Mouse (Mus musculus) heart, embryonic 10.5 days (tissue): Measurements from ENCODE around the gene Trpv2. TPM values are rescaled to one million over a fixed set of nuclear protein-coding genes. Genes with fewer than 3 reads are reported as not detected.
"Not testable (repeated sequence)": the region's sequence is repeated elsewhere in the genome, so short reads cannot be mapped to it uniquely, and the experiment has no call there.

Experiments used
- DNase-seq: peaks from one replicate; pipeline ENCODE4 v3.0.0-alpha.2; 2017; ENCODE audit warnings: low spot score
- H3K27ac ChIP-seq: fragments of 300-500 bp; sonication (generic); 2 replicates; pipeline ENCODE4 v1.5.1; 2016; ENCODE audit warnings: mild to moderate bottlenecking
- H3K27me3 ChIP-seq: fragments of 300-500 bp; sonication (generic); 2 replicates; pipeline ENCODE4 v1.6.1; 2016; ENCODE audit warnings: mild to moderate bottlenecking; ENCODE audit not compliant: poor library complexity, insufficient read depth, severe bottlenecking
- H3K36me3 ChIP-seq: fragments of 300-500 bp; sonication (generic); 2 replicates; pipeline ENCODE4 v1.6.1; 2016; ENCODE audit warnings: mild to moderate bottlenecking, moderate library complexity
- H3K4me1 ChIP-seq: fragments of 300-500 bp; sonication (generic); 2 replicates; pipeline ENCODE4 v1.6.1; 2016; ENCODE audit warnings: mild to moderate bottlenecking
- H3K4me3 ChIP-seq: fragments of 300-500 bp; sonication (generic); 2 replicates; pipeline ENCODE4 v1.5.1; 2016; ENCODE audit warnings: mild to moderate bottlenecking, moderate library complexity
- H3K9me3 ChIP-seq: fragments of 300-500 bp; sonication (generic); 2 replicates; pipeline ENCODE4 v1.6.1; 2016; ENCODE audit warnings: mild to moderate bottlenecking, moderate library complexity
- WGBS: fragments of 180-500 bp; shearing (Covaris S2); methylation state at CpG from one replicate; pipeline ENCODE4 v1.1.7; 2016; 5-methylcytosine and 5-hydroxymethylcytosine counted together
- polyA plus RNA-seq: library from polyadenylated mRNA; unstranded; fragments of >200 nt; fragmentation: Nextera tagmentation; extraction: Ambion mirVana; gene quantifications from 2 replicates; pipeline ENCODE4 v1.2.1, GENCODE M21; 2016

Gene Trpv2
- polyA plus RNA-seq, 1 experiment from 2014 or later, result 4.2 TPM

DNA sequence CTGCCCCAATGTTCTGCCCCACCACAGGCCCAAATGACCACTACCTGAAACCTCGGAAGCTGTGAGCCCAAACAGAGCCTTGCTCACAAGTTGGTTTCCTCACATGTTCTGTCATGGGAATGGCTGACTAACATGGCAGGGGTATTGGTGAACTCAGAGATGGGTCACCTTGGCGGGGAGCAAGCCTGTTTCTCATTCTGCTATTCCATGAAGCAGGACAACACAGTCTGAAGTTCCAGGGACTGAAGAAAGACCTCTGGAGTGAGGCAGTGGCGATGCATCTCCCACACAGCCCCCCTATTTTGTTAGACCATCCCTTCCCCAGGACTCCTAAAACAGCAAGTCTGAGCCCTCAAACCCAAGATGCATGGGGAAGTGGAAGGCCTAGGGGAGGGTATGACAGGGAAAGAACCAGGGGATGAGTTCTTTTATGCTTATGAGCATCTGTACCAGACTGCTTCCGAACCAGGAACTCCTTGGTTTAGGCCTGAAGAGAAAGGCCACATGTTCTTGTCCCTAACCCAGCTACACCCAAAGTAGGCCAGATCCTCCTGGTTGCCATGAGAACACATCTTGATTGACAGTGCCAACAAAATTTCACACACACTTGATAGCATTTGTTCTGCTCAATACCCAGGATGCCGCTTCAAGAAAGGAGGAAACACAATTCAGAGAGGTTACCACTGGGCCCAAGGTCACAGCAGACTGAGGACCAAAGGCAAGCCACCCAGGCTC, 70.5 kb downstream of the Trpv2 start:
- no peaks in the 10 kb centered on the region for H3K9me3 ChIP-seq
- H3K36me3 ChIP-seq, result 0 out of 2 replicates have a peak, but pooled peaks cover 3% of the 10 kb centered on the region
- H3K4me3 ChIP-seq, result peak overlapping the region; percentile 83; the same call in 1 of the 2 replicates
- no peaks in the 10 kb centered on the region for H3K27me3 ChIP-seq
- peak overlapping the region; percentile 94 for H3K27ac ChIP-seq
- peaks cover 84% of the 10 kb centered on the region for H3K4me1 ChIP-seq
- WGBS, result 82% methylated on average over 5 of the region's 5 CpGs
- DNase-seq, result no peak

DNA sequence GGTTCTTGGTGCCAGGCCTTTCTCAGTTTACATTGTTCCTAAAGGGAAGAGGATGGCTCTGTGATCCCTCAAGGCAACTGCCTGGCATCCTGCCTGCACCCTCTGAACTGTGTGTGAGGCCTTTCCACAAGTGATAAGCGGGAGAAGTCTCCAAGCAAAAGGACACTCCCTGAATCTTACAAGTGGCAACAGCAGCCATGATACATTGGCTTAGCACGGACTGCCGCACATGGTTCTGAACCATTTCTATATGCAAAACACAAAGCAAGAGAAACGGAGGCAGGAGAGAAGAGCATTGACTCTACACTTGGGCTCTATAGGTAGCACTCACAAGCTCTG, 71.0 kb downstream of the Trpv2 start:
- Histone ChIP-seq H3K4me1 (peaks cover 79% of the 10 kb centered on the region), H3K27ac (peak overlapping the region; percentile 94), H3K9me3 (no peaks in the 10 kb centered on the region), H3K4me3 (peak overlapping the region; percentile 83), H3K27me3 (no peaks in the 10 kb centered on the region), H3K36me3 (no peaks in the 10 kb centered on the region)
- WGBS, result 66% methylated on average over 4 of the region's 4 CpGs
- no peak for DNase-seq

DNA sequence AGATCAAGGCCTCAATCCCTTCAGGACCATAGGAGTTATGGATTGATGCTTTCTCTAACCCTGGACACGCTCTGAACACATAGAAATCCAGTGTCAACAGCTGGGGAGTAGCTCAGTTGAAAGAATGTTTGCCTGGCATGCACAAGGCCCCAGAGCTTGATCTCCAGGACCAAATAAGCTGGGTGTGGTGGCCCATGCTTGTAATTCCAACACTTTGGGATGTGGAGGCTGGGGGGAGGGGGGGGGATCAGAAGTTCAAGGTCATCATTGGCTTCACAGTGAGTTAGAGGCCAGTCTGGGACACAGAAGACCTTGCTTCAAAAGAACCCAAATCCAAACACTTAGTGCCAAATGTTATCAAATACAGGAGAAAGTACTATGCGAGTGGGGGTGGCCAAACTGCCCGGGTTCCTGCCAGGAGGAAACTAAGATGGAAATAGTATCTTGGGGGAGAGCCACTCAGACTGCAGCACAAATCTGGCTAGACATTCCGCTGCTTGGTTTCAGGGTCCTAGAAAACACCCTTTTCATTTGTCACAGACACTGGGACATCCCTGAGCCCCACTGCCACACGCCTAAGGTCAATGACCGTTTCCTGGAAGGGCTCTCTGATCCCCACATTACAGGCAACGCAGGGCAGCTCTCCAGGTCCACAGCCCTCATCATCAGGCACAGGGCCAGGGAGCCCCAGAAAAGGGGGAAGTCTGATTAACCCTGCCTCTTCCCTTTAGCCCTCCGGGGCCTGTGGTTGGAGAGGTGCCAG, 71.6 kb downstream of the Trpv2 start:
- Histone ChIP-seq H3K4me3 (peak overlapping the region; percentile 83), H3K27me3 (no peaks in the 10 kb centered on the region), H3K27ac (peak overlapping the region; percentile 94), H3K4me1 (peaks cover 72% of the 10 kb centered on the region), H3K36me3 (no peaks in the 10 kb centered on the region), H3K9me3 (no peaks in the 10 kb centered on the region)
- no peak for DNase-seq
- WGBS, result 22% methylated on average over 8 of the region's 8 CpGs

DNA sequence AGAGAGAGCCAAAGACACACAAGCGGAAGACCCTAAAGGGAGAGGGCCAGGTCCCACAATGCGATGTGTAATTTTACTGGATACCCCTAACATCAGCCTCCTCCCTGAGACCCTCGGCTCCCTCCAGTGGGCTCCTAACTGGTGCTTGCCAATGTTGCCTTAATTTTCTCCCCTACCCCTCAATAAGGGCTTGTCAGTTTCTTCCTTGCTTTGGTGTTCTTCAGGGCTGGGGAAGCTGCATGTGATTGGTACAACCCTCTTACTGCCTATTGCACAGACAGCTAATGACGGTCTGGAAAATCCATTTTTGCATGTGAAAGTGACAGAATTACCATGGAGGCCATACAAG, 72.2 kb downstream of the Trpv2 start:
- H3K4me1 ChIP-seq, result peaks cover 67% of the 10 kb centered on the region
- peak overlapping the region; percentile 83 for H3K4me3 ChIP-seq
- WGBS, result 51% methylated on average over 4 of the region's 4 CpGs
- H3K36me3 ChIP-seq, result peaks cover 2% of the 10 kb centered on the region
- H3K9me3 ChIP-seq, result no peaks in the 10 kb centered on the region
- no peaks in the 10 kb centered on the region for H3K27me3 ChIP-seq
- H3K27ac ChIP-seq, result peak overlapping the region; percentile 94
- no peak for DNase-seq

DNA sequence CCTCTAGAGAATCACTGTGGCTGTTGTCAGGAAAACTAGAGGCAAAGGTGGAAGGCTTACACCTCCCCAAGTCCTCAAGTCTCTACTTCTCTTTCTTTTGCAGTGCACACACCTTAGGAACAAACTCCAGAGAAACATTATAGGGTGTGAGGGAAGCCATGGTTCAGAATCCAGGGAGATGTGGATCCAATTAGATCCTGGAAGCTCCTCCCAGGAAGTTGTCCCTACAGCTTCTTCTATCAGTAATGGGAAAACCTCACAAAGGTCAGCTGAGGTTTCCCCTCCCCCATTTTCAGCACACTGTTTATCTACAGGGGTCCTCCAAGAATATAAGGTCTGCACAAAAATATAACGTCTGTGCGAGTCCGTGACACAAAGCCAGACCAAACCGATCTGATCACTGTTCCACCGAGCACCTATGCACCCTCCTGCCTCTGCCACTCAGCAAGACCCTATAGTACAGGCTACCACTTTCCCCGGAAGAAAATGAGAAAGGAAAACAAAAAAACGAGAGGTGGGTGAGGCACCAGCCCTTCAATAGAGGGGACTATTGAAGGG, 72.8 kb downstream of the Trpv2 start:
- no peaks in the 10 kb centered on the region for H3K9me3 ChIP-seq
- no peaks in the 10 kb centered on the region for H3K27me3 ChIP-seq
- WGBS, result 49% methylated on average over 7 of the region's 7 CpGs
- no peak for DNase-seq
- peaks cover 62% of the 10 kb centered on the region for H3K4me1 ChIP-seq
- peak overlapping the region; percentile 83 for H3K4me3 ChIP-seq
- peak overlapping the region; percentile 94 for H3K27ac ChIP-seq
- H3K36me3 ChIP-seq, result peaks cover 8% of the 10 kb centered on the region

DNA sequence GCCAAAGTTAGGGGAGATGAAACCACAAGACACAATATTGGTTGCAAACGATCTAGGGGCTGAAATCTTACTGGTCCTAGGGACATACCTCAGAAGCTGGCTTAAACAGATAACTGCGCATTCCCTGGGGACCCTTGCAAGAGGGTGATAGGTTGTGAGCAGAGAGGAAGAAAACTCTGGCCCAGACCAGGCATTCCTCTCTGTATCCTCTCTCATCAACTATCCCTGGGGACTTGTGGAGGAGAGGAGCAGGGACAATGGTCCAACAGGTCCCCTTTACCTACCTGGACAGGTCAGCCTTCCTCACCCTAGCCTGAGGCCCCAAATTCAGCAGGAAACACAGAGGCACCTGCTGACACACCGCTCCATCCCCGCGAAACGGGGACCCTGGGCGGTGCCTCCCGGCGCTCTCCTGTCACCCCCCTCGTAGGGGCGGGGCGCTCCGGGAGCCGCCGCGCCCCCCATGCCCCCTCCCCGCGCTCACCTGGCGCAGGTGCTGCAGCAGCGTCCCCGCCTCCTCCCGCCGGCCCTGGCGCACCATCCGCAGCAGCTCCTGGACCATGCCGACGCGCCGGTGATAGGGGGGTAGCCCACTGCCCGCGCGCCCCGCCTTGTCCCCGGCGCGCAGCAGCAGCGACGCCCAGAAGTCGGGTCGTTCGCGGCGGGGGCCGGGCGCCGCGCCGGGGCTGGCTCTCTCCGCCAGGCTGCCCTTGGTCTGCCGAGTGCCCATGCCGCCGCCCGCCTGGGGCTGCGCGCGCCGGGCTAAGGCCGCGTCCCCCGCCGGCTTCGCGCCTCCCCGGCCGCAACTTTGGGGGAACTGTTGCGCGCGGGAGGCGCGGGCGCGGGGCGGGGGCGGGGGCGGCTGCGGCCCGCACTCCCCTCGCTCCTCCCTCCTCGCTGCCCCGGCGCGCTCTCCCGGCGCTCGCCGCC, 73.6 kb downstream of the Trpv2 start, which contains the start of gene Lrrc75a:
Gene Lrrc75a, minus strand, starts transcription at position 863 of the 930 bp plus-strand sequence.
- H3K4me1 ChIP-seq, result peaks cover 57% of the 10 kb centered on the region

DNA sequence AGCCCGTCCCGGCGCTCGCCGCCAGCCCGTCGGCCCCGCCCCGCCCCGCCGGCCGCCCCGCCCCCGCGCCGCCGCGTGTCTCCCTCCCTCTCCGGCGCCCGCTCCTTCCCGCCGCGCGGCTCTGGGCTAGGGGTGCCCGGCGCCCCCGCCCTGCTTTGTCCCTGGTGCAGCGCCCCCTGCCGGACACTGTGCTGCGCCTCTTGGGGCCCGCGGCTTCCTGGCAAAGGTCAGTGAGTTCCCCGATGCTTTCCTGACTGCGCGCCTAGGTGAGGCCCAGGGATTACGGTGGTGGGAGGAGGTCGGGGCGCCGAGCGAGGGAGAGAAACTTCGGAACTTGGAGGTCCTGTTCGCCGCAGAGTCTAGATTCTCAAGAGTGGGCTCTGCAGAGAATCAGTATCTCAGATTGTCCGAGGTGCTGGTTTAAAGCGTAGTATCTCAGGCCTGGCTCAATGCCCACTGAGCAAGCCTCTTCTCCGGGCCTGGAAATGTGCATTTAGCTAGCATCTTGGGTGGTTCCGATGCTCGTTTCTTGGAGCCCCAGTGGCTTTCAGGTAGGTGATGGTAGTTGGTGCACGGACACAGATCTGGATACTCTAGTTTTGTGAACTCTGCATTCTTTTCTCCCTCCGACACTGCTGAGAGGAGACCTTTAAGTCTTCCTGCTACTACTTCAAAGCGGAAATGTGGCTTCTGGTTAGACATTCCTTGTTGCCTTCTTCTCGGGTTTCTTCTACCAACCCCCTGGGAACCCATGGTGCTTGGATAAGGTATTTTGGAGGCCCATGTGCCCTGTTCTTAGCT, 74.5 kb downstream of the Trpv2 start, which contains the start of gene Mmgt2:
Gene Mmgt2, plus strand, starts transcription at position 74 of the 801 bp plus-strand sequence.
- Histone ChIP-seq H3K4me1 (peaks cover 49% of the 10 kb centered on the region), H3K27me3 (no peaks in the 10 kb centered on the region), H3K9me3 (no peaks in the 10 kb centered on the region), H3K27ac (peak within 1 kb of the TSS; percentile 94), H3K36me3 (peaks cover 21% of the 10 kb centered on the region), H3K4me3 (peak within 1 kb of the TSS; percentile 83)
- DNase-seq, result peak; percentile 97
- WGBS, result 1% methylated on average over 33 of the region's 53 CpGs

More for the DNA sequence above, 73.6 kb downstream of the Trpv2 start, which contains the start of gene Lrrc75a:
- under 1% methylated on average over 69 of the region's 86 CpGs for WGBS
- H3K36me3 ChIP-seq, result peaks cover 14% of the 10 kb centered on the region
- H3K27me3 ChIP-seq, result no peaks in the 10 kb centered on the region
- no peaks in the 10 kb centered on the region for H3K9me3 ChIP-seq
- peak within 1 kb of the TSS; percentile 94 for H3K27ac ChIP-seq
- peak within 1 kb of the TSS; percentile 83 for H3K4me3 ChIP-seq
- DNase-seq, result no peak

DNA sequence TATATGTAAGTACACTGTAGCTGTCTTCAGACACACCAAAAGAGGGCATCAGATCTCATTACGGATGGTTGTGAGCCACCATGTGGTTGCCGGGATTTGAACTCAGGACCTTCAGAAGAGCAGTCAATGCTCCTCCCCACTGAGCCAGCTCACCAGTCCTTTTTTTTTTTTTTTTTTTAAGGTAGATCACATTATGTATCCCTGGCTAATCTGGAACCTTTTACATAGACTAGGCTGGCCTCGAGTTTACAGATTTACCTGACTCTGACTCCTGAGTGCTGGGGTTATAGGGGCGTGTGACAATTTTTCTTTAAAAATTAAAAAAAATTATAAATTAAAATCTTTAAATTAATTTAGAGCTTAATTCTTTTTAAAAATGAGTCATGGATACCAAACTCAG, 75.5 kb downstream of the Trpv2 start:
- DNase-seq, H3K27me3 ChIP-seq, H3K9me3 ChIP-seq: not testable (repeated sequence)
- Histone ChIP-seq H3K4me3 (peak overlapping the region; percentile 83; the same call in 1 of the 2 replicates), H3K27ac (peak overlapping the region; percentile 94; the same call in 1 of the 2 replicates), H3K36me3 (peaks cover 30% of the 10 kb centered on the region), H3K4me1 (peaks cover 48% of the 10 kb centered on the region)
- WGBS, result 85% methylated on average over 4 of the region's 4 CpGs

Other genes starting within 250 kb of the Trpv2 start
- gene Pigl, start 116.0 kb upstream of the Trpv2 start, polyA plus RNA-seq, result 14.1 and 15.4 TPM in 2 replicates
- gene Ncor1, start 115.9 kb upstream of the Trpv2 start, polyA plus RNA-seq, result 114 and 134 TPM in 2 replicates
- 11.6 and 15.0 TPM in 2 replicates for gene Cenpv, start 35.2 kb upstream of the Trpv2 start, polyA plus RNA-seq
- 2,741 and 3,131 TPM in 2 replicates for gene Ubb, start 23.3 kb upstream of the Trpv2 start, polyA plus RNA-seq
- 14.9 and 17.2 TPM in 2 replicates for gene Lrrc75a, start 74.0 kb downstream of the Trpv2 start, polyA plus RNA-seq
- 40.5 and 49.6 TPM in 2 replicates for gene Mmgt2, start 74.2 kb downstream of the Trpv2 start, polyA plus RNA-seq
- 6.7 and 8.0 TPM in 2 replicates for gene Zfp287, start 157.4 kb downstream of the Trpv2 start, polyA plus RNA-seq
- gene Gm10428, start 178.6 kb downstream of the Trpv2 start, polyA plus RNA-seq, result not detected in 2 replicates
- gene Zfp286, start 215.0 kb downstream of the Trpv2 start, polyA plus RNA-seq, result 10.8 and 14.9 TPM in 2 replicates
- 3.7 and 4.9 TPM in 2 replicates for gene Trim16, start 245.7 kb downstream of the Trpv2 start, polyA plus RNA-seq